Mouse (Mus musculus) large intestine, adult 2 months (tissue): Measurements from ENCODE around the gene Npnt. TPM values are rescaled to one million over a fixed set of nuclear protein-coding genes. Genes with fewer than 3 reads are reported as not detected.

ENCODE experiments used
- polyA plus RNA-seq: library from polyadenylated mRNA; depleted of rRNA; stranded (reverse); fragments of >200 nt; gene quantifications from 2 replicates; pipeline ENCODE4 v1.2.3, GENCODE M21; 2012; rRNA removed

Gene Npnt
- polyA plus RNA-seq, 1 experiment, result 11.8 TPM

Other genes starting within 250 kb of the Npnt start
- gene Ints12, start 141.5 kb upstream of the Npnt start, polyA plus RNA-seq, result 7.3 and 9.7 TPM in 2 replicates
- 3.0 and 3.8 TPM in 2 replicates for gene Gstcd, start 141.7 kb upstream of the Npnt start, polyA plus RNA-seq